Mouse (Mus musculus) ES-CJ7 (cell line): ENCODE data around the gene Sh2b3.

Experiments used
- DNase-seq: peaks from one replicate; pipeline ENCODE4 v3.0.0; 2011; ENCODE audit warnings: low read depth, low spot score

Gene Sh2b3

DNA sequence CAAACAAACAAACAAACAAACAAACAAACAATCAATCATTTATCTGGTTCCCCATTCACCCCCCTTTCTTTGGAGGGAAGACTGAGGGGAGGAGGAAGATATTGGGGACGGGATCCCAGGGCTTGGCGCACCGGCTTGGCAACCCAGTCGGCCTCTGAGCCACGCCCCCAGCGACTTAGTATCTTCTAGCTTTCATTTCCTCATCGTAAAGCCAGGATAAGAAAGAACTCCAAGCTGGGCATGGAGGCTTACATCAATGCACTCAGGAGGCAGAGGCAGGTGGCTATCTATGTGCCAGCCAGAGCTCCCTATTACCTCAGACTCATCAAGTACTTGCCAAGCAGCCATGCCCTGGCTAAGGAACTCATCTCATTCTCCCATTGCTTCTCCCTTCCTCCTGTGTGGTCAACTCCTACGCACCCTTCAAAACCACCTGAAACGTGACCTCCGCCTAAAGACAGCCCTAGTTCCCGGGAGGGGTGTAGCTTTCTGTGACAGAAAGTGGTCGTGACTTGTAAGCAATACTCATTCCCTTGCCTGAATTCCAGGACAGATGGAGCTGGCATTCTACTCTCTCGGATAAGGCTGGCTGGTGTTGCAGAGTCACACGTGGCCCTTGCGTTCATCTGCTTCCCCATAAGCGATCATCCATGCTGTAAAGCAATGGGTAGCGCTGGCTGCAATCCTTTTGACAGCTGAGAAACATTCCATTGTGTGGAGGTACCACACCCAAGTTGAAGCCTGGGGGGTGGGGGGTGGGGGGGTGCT is 5.9 kb upstream of the Sh2b3 start:
- no peak for DNase-seq

DNA sequence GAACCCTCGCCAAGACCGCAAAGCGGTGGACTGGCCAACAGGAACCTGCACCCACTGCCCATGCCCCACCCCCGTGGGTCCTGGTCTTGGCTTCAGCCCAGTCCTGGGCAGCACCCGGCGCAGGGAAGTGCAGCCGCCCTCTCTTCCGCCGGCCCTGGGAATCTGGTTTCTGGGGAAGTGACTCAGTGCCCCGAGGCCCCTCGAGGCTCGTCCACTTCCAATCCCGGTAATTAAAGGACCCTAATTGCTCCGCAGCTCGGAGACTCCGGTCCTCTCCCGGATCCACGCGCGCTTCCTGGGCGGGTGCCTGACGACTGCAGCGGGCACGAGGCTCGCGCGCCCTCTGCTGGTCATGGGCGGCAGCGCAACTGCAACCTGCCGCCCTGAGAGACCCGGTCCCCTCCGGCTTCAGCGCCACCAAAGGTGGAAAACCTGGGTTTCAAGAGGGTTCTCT is 5.2 kb upstream of the Sh2b3 start:
- peak; percentile 62 for DNase-seq

DNA sequence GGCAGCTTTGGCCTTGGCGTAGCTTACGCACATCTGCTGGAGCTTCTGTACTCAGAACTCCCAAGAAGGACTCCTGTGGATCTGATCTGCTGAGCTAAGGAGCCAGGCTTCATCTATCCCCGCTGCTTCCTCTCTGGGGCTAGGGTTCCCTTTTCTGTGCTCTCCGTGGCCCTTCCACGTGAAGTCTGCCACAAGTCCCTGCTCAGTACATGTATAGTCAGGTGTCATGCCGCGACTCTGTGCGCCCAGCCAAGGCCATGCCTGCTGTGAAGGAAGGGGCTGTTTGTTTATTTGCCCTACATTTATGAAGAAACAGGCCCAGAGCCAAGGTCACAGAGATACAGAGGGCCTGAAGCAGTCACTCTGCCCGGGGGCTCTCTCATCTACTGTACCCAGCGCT is 4.5 kb upstream of the Sh2b3 start:
- DNase-seq = no peak

DNA sequence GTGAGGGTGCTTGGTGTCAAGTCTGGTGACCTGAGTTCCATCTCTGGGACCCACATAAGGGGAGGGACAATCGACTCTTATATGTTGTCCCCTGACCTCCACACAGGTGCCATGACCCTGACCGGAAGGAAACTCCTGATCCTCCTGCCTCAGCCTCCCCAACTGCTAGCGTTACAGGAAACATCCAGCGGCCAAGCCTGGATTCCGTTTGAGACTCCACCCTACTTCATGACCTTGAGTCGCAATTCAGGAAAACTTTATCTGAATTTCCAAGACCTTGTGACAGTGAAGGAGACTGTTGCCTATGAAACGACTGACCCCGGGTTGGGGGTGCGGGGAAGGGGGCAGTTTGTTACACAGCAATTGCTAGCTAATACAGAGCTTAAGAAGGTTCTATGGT is 4.1 kb upstream of the Sh2b3 start:
- peak; percentile 65 for DNase-seq

DNA sequence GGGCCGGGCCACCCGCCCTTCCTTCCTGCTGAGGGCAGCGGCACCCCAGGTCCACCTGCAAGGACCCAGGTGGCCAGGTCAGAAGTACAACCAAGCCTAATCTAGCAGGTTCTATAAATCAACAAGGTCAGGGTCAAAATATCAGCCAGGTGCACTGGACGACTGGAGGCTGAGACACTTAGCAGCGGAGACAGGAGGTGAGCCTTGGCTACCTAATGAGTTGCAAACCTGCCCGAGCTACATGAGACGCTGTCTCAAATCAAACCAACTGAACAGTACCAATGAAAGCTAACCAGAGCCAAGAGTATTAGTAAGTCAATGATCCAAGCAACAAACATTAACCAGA is 1.7 kb upstream of the Sh2b3 start:
- no peak for DNase-seq

DNA sequence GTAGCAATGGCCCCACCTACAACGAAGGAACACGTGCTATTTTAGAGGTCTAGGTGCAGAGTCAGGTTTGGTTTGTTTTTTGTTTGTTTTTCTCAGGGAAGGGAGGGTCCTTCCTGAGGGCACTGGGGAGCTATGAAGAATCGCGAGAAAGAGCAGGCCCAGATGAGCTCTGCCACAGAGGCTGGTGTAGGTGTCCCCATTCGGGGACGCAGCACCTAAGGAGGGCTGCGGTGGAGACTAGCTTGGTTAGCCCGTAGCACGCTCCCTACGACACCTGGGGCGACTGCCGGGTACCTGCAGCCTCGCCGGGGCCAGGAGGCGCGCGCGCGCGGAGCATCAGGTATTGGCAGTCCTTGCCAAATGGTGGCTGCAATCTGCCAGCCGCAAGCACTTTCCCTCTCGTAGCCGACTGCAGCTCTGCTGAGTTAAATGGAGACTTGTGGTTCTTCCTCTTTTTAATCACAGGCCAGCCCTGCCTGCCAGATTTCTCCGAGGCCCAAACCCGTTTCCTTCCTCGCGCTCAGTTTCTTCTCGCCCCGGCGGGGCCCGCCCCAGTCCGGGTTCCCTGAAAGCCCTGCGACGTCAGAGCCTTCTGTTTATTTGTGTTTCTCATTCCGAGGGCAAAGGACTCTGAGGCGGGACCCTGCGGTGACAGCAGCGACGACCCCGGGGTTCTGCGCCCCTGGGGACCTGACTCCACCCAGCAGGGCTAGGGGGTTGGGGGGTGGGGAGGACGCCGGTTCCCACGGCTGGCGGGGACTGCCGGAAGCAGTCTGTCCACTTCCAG is 1.1 kb upstream of the Sh2b3 start:
- peak; percentile 56 for DNase-seq

DNA sequence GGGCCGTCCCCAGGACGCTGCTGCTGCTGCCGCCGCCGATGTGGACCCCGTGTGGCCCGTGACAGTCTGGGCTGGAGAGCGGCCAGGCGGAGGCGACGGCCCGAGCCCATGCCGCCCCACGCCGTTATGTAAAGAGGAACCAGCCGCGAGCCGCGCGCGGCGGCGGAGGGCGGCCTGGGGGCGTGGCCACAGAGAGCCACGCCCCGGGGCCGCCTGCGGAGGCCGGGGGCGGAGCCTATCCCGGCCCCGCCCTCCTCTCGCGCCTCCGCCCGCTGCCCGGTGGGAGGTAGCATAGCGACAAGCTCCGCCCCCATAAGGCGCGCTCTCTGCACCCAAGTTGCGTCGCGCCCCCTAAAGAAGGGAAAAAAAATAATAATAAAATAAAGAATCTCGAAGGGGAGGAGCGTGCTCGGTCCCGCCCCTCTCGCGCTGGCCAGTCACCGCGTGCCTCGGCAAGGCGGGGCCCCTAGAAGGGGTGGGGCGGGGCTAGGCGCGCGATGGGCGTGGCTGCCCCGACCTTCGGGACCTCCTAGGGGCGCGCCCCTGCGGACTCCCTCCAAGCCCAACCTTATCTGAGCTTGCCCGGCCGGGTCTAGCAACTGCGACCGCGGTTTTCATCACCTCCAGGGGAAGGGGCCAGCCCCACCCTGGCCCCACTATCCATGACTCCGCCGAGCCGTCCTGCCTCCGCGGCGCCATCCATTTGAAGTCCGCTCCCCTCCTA is 592 bp downstream of the Sh2b3 start:
- peak; percentile 95 for DNase-seq

DNA sequence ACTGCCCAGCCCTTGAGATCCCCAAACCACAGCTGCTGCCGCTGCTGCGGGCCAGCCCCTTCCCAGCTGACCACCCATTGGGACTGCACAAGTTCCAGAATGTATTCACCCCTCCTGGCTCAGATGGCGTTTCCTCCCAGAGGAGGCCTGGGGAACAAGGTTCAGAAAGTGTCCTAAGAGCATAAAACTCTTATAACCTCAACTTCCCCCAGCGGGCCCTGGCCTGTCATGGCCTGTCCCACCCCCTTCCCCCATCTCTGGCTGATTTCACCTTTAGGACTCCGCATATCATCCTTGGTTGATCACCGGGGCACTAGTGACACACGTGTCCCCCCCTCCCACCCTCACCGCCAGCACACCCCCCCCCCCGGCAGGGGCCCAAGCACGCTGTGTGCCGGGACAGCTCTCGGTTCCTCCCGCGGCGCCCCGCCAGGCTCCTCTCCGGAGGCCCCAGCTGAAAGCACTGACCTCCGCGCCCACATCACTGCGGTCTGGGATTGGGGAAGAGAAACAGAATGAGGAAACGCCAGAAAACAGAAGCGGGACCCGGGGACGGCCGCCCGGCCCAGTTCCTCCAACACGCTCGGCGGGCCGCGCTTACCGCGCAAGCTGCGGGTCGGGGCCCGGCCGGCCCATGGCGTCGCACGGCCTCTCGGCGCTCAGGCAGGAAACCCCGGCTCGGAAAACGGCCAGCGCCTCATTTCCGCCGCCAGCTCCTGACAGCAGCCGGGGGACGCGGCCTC is 1.3 kb downstream of the Sh2b3 start:
- DNase-seq = no peak

DNA sequence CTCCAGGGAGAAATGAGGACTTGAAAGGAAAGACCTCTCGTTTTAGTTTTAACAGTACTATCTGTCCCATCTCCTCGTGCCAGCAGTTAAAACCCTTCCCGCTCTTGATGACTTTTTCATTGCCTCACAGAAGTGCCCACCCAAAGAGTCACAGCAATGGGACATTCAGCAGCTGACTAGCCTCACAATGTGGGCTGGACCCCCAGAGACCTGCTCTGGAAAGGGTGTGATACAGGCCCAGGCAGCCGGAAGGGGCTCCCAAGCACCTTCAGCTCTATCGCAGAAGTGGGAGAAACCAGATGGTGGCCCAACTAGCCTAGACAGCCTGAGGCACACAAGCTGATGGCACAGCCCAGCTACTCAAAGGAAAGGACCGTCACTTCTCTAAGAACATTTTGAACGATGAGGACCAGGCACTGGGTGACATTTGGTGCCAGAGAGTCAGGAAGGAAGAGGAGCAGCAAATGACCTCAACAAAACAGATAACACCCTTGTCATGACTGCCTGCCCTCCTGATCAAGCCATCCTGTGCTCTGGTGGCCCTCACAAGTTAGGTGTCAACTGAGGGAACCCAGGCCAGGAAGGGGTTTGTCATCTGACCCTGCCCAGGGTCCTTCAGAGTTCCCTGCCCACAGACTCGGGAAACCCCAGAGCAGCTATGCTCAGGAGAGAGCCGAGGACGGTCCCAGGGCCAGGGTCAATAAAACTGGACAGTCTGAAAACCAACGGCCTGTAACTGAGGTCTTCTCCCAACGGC is 2.3 kb downstream of the Sh2b3 start:
- no peak for DNase-seq

DNA sequence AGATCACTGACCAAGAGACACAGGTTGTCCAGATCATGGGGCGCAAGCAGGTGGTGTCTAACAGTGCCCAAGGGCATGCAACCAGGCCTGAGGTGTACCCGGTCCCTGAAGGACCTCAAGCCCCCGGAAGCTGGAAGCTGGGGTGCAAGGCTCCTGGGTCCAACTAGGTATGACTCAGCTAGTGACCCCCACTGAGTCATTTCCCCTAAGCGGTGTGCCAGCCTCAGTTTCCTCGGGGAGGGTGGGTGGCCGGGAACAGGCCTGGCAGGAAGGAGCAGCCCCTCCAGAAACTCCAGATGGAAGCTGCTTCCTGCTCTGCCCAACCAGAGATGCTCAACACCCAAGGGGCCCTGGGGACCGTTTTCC is 3.2 kb downstream of the Sh2b3 start:
- no peak for DNase-seq

DNA sequence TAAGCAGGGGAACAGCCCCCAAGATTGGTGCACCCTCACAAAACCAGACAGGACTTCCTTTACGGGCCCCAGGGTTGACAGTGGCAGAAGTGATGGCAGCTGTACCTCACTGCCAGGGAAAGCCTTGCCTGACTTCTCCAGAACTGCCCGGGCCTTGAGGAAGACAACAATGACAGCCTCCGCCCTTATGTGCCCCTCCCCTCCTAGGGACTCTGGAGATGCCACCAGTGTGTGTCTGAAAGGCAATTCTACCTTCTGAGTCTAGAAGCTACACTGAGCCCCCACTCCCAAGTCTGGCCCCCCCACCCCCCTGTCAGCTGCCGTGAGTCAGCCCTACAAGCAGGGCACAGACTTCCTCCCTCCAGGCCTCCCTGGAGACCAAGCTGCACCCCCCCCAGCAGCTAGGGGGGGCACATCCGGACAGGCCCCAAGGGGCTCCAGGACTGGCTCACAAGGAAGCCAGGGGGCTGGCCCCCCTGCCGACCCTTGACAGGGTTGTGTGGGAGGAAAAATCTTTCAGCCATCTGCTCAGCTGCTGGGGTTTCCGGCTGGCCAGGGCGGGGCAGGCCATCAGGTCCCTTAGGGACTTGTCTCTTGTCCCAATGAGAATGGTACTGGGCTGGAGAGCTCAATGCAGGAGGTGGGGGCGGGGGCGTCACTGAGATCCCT is 3.7 kb downstream of the Sh2b3 start:
- no peak for DNase-seq

DNA sequence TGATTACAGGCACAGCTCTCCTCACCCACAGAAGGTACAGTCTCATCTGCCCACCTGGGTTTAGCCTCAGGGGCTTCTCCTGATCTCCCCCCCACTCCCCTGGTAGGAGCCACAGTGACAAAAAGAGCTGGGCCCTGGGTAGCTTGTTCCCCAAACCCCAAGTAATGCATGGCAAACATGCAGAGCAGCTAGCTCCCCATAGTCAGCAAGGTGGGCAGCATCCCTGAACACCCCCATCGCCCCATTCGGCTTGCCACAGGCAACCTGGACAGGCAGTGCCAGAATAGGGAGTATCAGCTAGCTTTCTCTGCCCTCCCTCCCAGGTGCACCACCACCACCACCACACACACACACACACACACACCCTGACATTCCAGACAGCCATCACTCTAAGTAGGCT is 4.3 kb downstream of the Sh2b3 start:
- no peak for DNase-seq

DNA sequence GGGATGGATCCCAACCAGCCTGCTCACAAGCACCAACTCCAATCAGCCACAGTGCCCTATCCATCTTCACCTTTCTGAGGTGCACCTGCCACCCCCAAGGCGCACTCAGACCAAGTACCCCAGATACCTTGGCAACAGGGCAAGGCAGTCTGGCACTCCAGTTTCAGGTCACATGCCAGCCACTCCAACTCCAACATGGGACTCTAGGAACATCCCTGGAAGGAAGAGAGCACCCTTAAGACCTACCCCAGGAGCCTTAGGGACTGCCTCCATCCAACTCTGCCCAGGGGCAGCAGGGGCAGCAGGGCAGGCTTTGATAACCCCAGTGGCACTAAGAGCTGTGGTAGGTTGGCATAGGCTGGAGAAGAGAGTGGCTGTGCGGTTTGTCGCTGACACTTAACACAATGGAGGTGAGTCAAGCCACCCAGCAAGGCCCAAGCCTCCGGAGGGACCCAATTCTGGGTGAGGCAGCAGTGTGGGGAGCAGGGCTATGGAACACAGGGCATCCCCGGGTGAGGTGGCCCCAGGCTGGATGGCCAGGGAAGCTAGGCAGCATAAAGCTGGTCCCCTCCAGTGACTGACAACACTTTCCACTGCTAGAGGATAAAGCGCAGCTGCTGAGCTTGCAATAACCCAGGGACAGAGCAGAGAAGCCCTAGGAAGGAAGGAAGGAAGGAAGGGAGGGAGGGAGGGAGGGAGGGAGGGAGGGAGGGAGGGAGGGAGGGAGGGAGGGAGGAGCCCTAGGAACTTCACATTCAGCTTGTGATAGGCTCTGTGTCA is 4.9 kb downstream of the Sh2b3 start:
- DNase-seq = no peak

DNA sequence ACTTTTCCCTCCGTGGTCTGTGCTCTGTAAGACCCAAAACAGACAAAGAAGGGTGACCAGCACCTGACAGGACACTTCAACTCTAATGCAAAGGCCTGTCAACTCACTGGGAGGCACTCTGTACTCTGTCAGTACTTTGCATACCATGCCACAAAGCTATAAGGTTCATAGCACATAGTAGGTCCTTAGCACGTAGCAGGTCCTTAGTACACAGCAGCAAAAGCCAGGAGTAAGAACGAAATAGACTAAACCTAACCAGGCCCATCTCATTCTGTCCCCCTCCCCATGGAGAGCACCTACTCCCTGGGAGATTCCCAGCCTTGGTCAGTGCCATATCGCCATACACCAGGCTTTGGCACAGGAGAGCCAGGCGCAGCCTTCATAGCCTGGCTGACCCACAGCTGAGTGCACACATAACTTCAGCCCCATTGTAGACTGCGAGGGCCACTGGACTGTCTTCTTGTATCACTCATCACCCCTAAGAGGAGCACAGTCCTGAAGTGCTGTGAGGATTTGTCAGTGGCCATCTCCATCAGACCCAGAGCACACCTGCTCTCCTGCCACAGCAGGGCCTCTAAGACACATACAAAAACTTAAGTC is 6.3 kb downstream of the Sh2b3 start:
- DNase-seq = no peak

DNA sequence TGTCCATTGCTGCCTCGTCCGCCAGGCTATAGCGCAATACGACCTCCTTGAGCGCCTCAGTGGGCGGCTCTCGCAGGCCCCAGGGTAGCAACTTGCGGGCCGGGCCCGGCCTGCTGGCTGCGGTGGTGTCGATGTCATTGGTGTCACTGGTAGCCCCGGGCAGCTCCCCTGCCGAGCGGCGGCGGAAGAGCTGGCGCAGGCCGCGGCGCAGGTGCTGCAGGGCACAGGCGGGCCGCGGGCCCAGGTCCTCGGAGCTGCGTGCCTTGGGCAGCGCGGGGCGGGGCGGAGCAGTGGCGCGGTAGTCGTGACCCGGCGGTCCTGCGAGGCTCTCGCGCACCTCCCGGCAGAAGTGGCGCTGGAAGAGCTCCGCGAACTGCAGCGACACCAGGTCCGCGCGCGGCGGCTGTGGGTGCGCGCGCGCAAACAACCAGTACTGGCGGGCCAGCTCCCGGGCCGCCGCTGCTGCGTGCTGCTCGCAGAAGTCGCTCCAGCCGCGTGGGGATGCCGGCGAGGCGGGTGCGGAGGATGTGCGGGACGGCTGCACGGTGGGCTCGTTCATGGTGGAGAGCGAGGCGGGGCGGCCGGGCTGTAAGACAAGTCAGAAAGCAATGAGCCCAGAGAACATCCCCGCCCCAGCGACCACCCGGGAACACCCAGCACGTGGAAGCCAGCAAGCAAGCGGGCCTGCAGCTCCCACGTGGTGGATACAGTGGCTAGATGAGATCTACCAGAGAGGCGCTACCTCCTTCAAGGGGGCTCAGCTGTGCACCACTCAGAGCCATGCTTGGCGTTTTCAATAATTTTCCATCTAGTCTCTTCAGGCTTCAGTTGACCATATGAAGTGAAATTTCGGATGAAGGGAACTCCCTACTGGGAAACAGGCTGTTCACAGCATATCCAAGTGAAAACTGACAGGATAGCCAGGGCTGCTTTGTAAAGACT is 8.7 kb downstream of the Sh2b3 start:
- DNase-seq = peak; percentile 54

DNA sequence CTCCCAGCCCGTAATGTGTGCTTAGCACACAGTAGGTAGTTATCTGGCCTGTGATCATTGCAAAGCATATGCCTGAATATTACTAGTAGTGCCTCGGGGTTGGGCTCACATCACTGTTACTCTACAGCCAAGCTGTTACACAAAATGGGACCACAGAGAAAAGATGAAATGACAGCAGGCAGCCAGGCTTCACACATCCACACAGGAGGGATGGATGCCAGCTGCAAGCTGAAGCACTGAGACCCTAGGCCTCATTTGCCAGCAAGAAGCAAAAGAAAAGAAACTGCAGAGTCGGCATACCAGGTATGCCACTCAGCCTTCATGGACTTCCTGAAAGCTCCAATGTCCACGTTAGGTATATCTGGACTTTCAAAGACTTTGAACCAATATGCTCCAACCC is 9.6 kb downstream of the Sh2b3 start:
- DNase-seq = no peak

DNA sequence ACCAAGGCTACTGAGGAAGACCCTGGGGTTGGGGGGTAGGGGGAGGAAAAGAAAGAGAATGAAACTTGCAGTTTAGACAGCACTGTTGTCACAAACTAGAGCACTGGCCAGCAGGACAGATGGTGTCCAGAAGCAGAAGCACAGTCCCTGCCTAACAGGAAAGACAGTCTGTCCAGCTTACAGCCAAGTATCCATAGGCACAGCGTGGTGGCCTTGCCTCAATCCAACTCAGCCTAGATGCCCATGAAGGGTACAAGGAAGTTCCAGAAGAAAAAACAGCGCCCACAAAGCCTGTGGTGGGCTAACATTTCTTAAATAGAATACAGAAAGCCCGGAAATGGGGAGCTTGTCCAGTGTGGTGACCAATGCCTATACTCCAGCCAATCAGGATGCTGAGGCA is 11.8 kb downstream of the Sh2b3 start:
- DNase-seq = no peak

DNA sequence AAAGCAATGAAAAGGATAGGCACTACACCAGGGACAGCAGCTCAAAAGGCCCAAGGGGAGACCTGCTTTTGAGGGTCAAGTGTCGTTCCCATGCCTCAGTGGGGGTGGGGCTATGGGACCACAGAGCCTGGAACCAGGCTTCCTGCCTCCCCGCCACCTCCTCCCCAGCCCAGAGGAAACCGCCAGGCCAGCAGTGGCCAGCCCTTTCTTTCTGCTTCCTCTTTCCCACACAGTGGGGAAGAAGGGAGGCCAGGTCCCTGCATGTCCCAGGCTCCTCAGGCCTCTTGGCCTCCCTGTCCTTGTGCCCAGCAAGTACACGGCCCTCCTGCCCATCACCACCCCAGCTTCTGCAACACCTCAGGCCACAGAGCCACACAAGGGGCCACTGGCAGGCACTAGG is 13.3 kb downstream of the Sh2b3 start:
- DNase-seq = no peak
